Mouse (Mus musculus) C2C12 (cell line): ENCODE measurements around the gene Plk5.

Experiments
- CEBPB ChIP-seq: IDR thresholded peaks from one replicate; pipeline ENCODE4 v1.6.1; 2011; ENCODE audit warnings: low read depth, mild to moderate bottlenecking, control low read depth, moderate library complexity
- CTCF ChIP-seq: IDR thresholded peaks from one replicate; pipeline ENCODE4 v1.5.1; 2011; ENCODE audit not compliant: control insufficient read depth, insufficient read depth, insufficient read length
- MAX ChIP-seq: IDR thresholded peaks from one replicate; pipeline ENCODE4 v1.6.1; 2011; ENCODE audit warnings: mild to moderate bottlenecking, control low read depth
- MYOD1 ChIP-seq: IDR thresholded peaks from one replicate; pipeline ENCODE4 v1.6.1; 2011; ENCODE audit warnings: low read depth; ENCODE audit not compliant: control insufficient read depth, insufficient read length
- MYOG ChIP-seq: IDR thresholded peaks from one replicate; pipeline ENCODE4 v1.6.1; 2011; ENCODE audit not compliant: control insufficient read depth, insufficient read length; ENCODE audit errors: extremely low read depth
- USF1 ChIP-seq: IDR thresholded peaks from one replicate; pipeline ENCODE4 v1.6.1; 2011; ENCODE audit warnings: low read depth, mild to moderate bottlenecking, control low read depth, moderate library complexity

- no peak for TF ChIP-seq CEBPB
- TF ChIP-seq CTCF: no peak
- TF ChIP-seq MAX: no peak
- TF ChIP-seq USF1: no peak
- no peak for TF ChIP-seq MYOD1
- TF ChIP-seq MYOG: no peak
Measured at GRCm38 (mm10) chr10:80324120-80325037, 31.9 kb upstream of the Plk5 start.
